Mouse (Mus musculus) thymus, postnatal 14 days (tissue): Measurements from ENCODE around the gene Med4.
"Not testable (repeated sequence)": the region's sequence is repeated elsewhere in the genome, so short reads cannot be mapped to it uniquely, and the experiment has no call there.

Experiments used
- DNase-seq: peaks from one replicate; pipeline ENCODE4 v3.0.0; 2021

Gene Med4

GRCm38 (mm10) chr14:73502591-73503184, 7.1 kb upstream of the Med4 start:
- DNase-seq = no peak

GRCm38 (mm10) chr14:73503237-73503933, 6.4 kb upstream of the Med4 start:
- no peak for DNase-seq

- DNase-seq = no peak
Measured at GRCm38 (mm10) chr14:73506283-73506682, 3.5 kb upstream of the Med4 start.

GRCm38 (mm10) chr14:73507200-73507599, 2.6 kb upstream of the Med4 start:
- no peak for DNase-seq

- peak; percentile 12 for DNase-seq
Measured at GRCm38 (mm10) chr14:73507702-73508376, 2.0 kb upstream of the Med4 start.

- no peak for DNase-seq
Measured at GRCm38 (mm10) chr14:73508630-73509395, 1.0 kb upstream of the Med4 start.

GRCm38 (mm10) chr14:73524136-73524535, 14.3 kb downstream of the Med4 start:
- no peak for DNase-seq

GRCm38 (mm10) chr14:73524766-73525448, 15.1 kb downstream of the Med4 start, which contains the start of gene Sucla2:
Gene Sucla2 (plus strand): TSS chr14:73525319.
- DNase-seq = peak; percentile 94

GRCm38 (mm10) chr14:73528661-73529060, 18.8 kb downstream of the Med4 start:
- not testable (repeated sequence) for DNase-seq

- DNase-seq = no peak
Measured at GRCm38 (mm10) chr14:73533755-73534465, 24.1 kb downstream of the Med4 start.

GRCm38 (mm10) chr14:73535641-73536040, 25.8 kb downstream of the Med4 start:
- DNase-seq = no peak

GRCm38 (mm10) chr14:73543781-73544180, 34.0 kb downstream of the Med4 start:
- no peak for DNase-seq

- no peak for DNase-seq
Measured at GRCm38 (mm10) chr14:73547034-73547433, 37.2 kb downstream of the Med4 start.

- no peak for DNase-seq
Measured at GRCm38 (mm10) chr14:73548051-73548450, 38.2 kb downstream of the Med4 start, which contains the start of gene Nudt15. Gene Nudt15 (minus strand): TSS chr14:73548242.

GRCm38 (mm10) chr14:73550291-73550690, 40.5 kb downstream of the Med4 start:
- no peak for DNase-seq

GRCm38 (mm10) chr14:73550732-73551131, 40.9 kb downstream of the Med4 start:
- no peak for DNase-seq

- no peak for DNase-seq
Measured at GRCm38 (mm10) chr14:73551164-73551563, 41.3 kb downstream of the Med4 start.

- DNase-seq = peak; percentile 96
Measured at GRCm38 (mm10) chr14:73552341-73553121, 42.7 kb downstream of the Med4 start.

- DNase-seq = no peak
Measured at GRCm38 (mm10) chr14:73553122-73553696, 43.4 kb downstream of the Med4 start.
